Mouse (Mus musculus) T-helper 2 cell (primary cell): Measurements from ENCODE around the gene Tssk3.

Experiments used
- in situ Hi-C: fragments of 300-600 bp; cut with MboI, MseI; formaldehyde crosslinking; loops from one replicate; pipeline ENCODE4 v1.15.1; 2025; ENCODE audit warnings: high pct_unique_total_duplicates

Tssk3 gene

GRCm38 (mm10) chr4:129450851-129451250 is 40.0 kb downstream of the Tssk3 start:
- in situ Hi-C loops = no loop called here

GRCm38 (mm10) chr4:129448713-129449112 is 42.1 kb downstream of the Tssk3 start:
- in situ Hi-C loops = no loop called here

DNA sequence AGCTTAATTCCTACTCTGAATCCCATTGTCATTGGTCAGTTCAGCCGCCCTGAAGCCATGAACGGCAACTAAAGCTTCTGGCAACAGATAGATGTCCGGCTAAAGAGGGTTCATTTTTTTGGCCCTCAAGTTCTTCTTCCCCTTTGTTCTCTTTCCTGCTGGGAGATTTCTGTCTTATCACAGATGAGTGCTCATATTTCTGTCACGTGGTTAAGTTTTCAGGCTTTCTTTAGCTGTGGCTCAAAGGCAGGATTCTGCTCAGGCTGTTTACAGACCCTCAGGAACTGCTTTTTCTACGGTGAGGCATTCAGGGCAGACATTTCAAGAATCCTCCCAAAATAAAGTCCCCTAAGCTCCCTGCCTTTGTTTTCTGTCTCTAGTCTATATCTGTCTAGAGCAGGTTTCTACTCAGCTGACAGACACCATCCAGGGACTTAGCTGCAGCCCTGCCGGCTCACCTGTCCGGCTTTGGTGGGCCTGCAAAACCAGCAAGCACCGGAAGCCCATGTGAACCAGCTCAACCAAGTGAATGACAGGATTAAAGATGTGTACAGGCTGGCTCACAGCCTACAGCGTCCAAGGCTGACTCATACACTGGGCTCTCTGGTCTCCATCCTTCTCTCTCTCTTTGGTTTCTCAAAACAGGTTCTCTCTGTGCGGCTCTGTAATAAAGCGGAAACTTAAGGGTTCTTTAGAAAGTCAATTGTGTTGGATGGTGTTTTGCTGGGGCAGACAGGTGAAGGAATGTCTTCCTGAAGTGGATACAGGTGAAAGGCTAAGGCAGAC is 42.9 kb downstream of the Tssk3 start:
- in situ Hi-C loops = no loop called here

GRCm38 (mm10) chr4:129447360-129447759 is 43.5 kb downstream of the Tssk3 start:
- in situ Hi-C loops = no loop called here

DNA sequence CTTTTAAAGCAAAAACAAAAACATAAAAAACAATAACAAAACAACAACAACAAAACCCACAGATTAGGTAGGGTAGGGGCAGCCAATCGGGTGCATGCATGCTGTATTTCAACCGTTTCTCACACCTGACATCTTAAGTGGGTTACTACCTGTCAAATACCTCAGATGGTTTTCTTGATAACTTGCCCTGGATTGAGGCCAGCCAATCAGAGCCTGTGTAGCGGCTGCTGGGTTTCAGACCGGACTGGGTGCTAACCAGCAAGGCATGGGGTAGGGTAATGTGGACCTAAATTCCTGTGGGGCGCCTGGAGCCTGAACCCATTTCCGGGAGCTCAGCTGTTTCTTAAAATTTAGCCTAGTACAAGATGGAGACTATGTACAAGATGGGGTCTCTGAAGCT is 49.7 kb downstream of the Tssk3 start:
- in situ Hi-C loops = no loop called here

GRCm38 (mm10) chr4:129440340-129441063 is 50.3 kb downstream of the Tssk3 start, which contains the start of gene Zbtb8b:
Zbtb8b (minus strand) TSS chr4:129440853.
- in situ Hi-C loops = no loop called here
